13 mouse cellular contexts compared by ENCODE assay signal in genomic region chr13:105270394-105271094, GRCm38 (mm10).
"Had no signal": no experiment of that assay in that cellular context is flagged by ENCODE, and none has a peak within 500 bp of the region (broad histone marks: within the 10 kb centered on the region; RNA-seq: fewer than 3 reads in every experiment).

No protein-coding gene starts in this region.

- ATAC-seq: liver, embryonic 12.5 days; midbrain, embryonic 15.5 days had no signal

- H3K9me3 ChIP-seq: limb, embryonic 15.5 days; stomach, embryonic 15.5 days had no signal

- H3K4me3 ChIP-seq: limb, embryonic 13.5 days; limb, embryonic 15.5 days; liver, embryonic 12.5 days; midbrain, embryonic 12.5 days; midbrain, embryonic 15.5 days; neural tube, embryonic 12.5 days; stomach, embryonic 15.5 days had no signal

- H3K4me1 ChIP-seq: limb, embryonic 13.5 days; limb, embryonic 15.5 days; liver, embryonic 12.5 days; midbrain, embryonic 12.5 days; midbrain, embryonic 15.5 days; neural tube, embryonic 12.5 days; stomach, embryonic 15.5 days had no signal

- H3K27ac ChIP-seq: limb, embryonic 13.5 days; limb, embryonic 15.5 days; liver, embryonic 12.5 days; liver, embryonic 14.5 days; midbrain, embryonic 12.5 days; midbrain, embryonic 15.5 days; neural tube, embryonic 12.5 days; stomach, embryonic 15.5 days; stomach, postnatal 0 days had no signal

- H3K27me3 ChIP-seq: limb, embryonic 13.5 days; limb, embryonic 15.5 days; liver, embryonic 12.5 days; midbrain, embryonic 12.5 days; midbrain, embryonic 15.5 days; neural tube, embryonic 12.5 days; stomach, embryonic 15.5 days had no signal

- H3K4me2 ChIP-seq: limb, embryonic 13.5 days; limb, embryonic 15.5 days; liver, embryonic 12.5 days; midbrain, embryonic 12.5 days; midbrain, embryonic 15.5 days; neural tube, embryonic 12.5 days; stomach, embryonic 15.5 days had no signal

- H3K9ac ChIP-seq: limb, embryonic 13.5 days; limb, embryonic 15.5 days; liver, embryonic 12.5 days; liver, embryonic 14.5 days; midbrain, embryonic 12.5 days; midbrain, embryonic 15.5 days; neural tube, embryonic 12.5 days; stomach, embryonic 15.5 days had no signal

- DNase-seq: right cerebral cortex, postnatal 14 days; thymus, adult 18-20 months; thymus, postnatal 14 days; thymus, postnatal 36 days had no signal

- H3K36me3 ChIP-seq: limb, embryonic 15.5 days; liver, embryonic 12.5 days; stomach, embryonic 15.5 days had no signal
